Mouse (Mus musculus) intestine, postnatal 0 days (tissue): ENCODE measurements at regions not wholly inside any gene's neighbourhood (a gene's known extent, or its start where the extent isn't known, plus 50 kb on each side); places are given as distances from the start of the nearest gene placed in this dataset.

Experiments used
- ATAC-seq: fragments of 200-750 bp; cut with Nextera tagmentation; 2 replicates; pipeline ENCODE4 v1.8.0; 2017; ENCODE audit warnings: mild to moderate bottlenecking, moderate TSS enrichment, moderate library complexity
- H3K27ac ChIP-seq: fragments of 300-500 bp; sonication (generic); 2 replicates; pipeline ENCODE4 v1.5.1; 2014; ENCODE audit warnings: mild to moderate bottlenecking, low read depth, low read length, moderate library complexity
- H3K27me3 ChIP-seq: fragments of 300-500 bp; sonication (generic); replicated peaks from 2 replicates; pipeline ENCODE4 v1.6.1; 2014; ENCODE audit warnings: low read length, mixed read lengths; ENCODE audit not compliant: control insufficient read depth, insufficient read depth
- H3K36me3 ChIP-seq: fragments of 300-500 bp; sonication (generic); 2 replicates; pipeline ENCODE4 v1.6.1; 2014; ENCODE audit warnings: mild to moderate bottlenecking, moderate library complexity; ENCODE audit not compliant: control insufficient read depth, insufficient read depth
- H3K4me1 ChIP-seq: fragments of 300-500 bp; sonication (generic); replicated peaks from 2 replicates; pipeline ENCODE4 v1.6.1; 2014; ENCODE audit warnings: antibody characterized with exemption, low read length, mixed read lengths; ENCODE audit not compliant: control insufficient read depth, insufficient read depth
- H3K4me2 ChIP-seq: fragments of 300-500 bp; sonication (generic); replicated peaks from 2 replicates; pipeline ENCODE4 v1.6.1; 2014; ENCODE audit warnings: low read depth, mild to moderate bottlenecking, moderate library complexity
- H3K4me3 ChIP-seq: fragments of 300-500 bp; sonication (generic); 2 replicates; pipeline ENCODE4 v1.5.1; 2014; ENCODE audit warnings: low read depth, low read length
- H3K9ac ChIP-seq: fragments of 300-500 bp; sonication (generic); 2 replicates; pipeline ENCODE4 v1.6.1; 2014; ENCODE audit warnings: mild to moderate bottlenecking, low read depth, low read length
- H3K9me3 ChIP-seq: fragments of 300-500 bp; sonication (generic); 2 replicates; pipeline ENCODE4 v1.6.1; 2016; ENCODE audit warnings: mixed run types; ENCODE audit not compliant: control insufficient read depth
- CTCF ChIP-seq: sonication (generic); IDR thresholded peaks from 2 replicates; pipeline ENCODE4 v1.5.1; 2016; ENCODE audit warnings: low read depth, mild to moderate bottlenecking, control low read depth, antibody characterized with exemption, moderate library complexity
- WGBS: fragments of 180-500 bp; shearing (Covaris S2); extraction: QIAGEN DNeasy Blood & Tissue Kit; methylation state at CpG from one replicate; pipeline ENCODE4 v1.1.7; 2014; 5-methylcytosine and 5-hydroxymethylcytosine counted together

- Histone ChIP-seq H3K9ac (no peak overlapping the region), H3K4me3 (no peak overlapping the region), H3K4me2 (no peak overlapping the region), H3K36me3 (no peaks in the 10 kb centered on the region), H3K27me3 (no peaks in the 10 kb centered on the region), H3K9me3 (no peaks in the 10 kb centered on the region), H3K4me1 (no peaks in the 10 kb centered on the region), H3K27ac (no peak overlapping the region)
- no peak for TF ChIP-seq CTCF
- ATAC-seq, result no peak
- 79% methylated on average over 2 of the region's 2 CpGs for WGBS
These were observed 329.0 kb upstream of the Pbx1 start for GRCm38 (mm10) chr1:168761095-168761494.

- Histone ChIP-seq H3K9me3 (no peaks in the 10 kb centered on the region), H3K4me3 (no peak overlapping the region), H3K36me3 (no peaks in the 10 kb centered on the region), H3K27me3 (no peaks in the 10 kb centered on the region), H3K4me1 (no peaks in the 10 kb centered on the region), H3K9ac (no peak overlapping the region), H3K4me2 (no peak overlapping the region), H3K27ac (no peak overlapping the region)
- no peak for TF ChIP-seq CTCF
- ATAC-seq, result no peak
- WGBS, result 55% methylated on average over 1 of the region's 1 CpGs
These were observed 328.2 kb upstream of the Pbx1 start for GRCm38 (mm10) chr1:168760239-168760638.

DNA sequence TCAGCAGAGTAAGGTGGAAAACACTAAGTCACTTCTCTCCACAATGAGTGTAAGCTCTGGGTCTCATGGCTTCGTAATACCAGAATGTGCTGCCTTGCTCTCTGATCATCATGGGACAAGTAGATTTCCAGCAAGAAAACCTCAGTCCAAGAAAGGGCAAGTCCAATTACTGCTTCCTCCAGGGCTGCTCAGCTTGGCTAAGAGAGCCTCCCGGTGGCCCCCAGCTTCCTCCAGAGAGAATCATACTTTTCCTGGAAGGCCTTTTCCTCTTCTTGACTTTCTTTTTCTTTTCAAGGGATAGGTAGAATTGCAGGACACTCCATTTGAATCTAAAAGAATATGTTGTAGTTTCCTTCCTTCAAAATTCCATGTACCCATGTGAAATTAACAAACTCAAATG lies 326.8 kb upstream of the Pbx1 start:
- no peaks in the 10 kb centered on the region for H3K36me3 ChIP-seq
- H3K9me3 ChIP-seq, result no peaks in the 10 kb centered on the region
- no peak overlapping the region for H3K4me3 ChIP-seq
- H3K9ac ChIP-seq, result no peak overlapping the region
- TF ChIP-seq CTCF, result peak; percentile 63
- H3K4me1 ChIP-seq, result no peaks in the 10 kb centered on the region
- no peak overlapping the region for H3K4me2 ChIP-seq
- no peaks in the 10 kb centered on the region for H3K27me3 ChIP-seq
- no peak overlapping the region for H3K27ac ChIP-seq
- 64% methylated on average over 2 of the region's 2 CpGs for WGBS
- ATAC-seq, result no peak

- H3K9ac ChIP-seq, result no peak overlapping the region
- TF ChIP-seq CTCF, result no peak
- no peaks in the 10 kb centered on the region for H3K27me3 ChIP-seq
- no peak overlapping the region for H3K4me3 ChIP-seq
- no peaks in the 10 kb centered on the region for H3K36me3 ChIP-seq
- H3K4me1 ChIP-seq, result no peaks in the 10 kb centered on the region
- WGBS, result 73% methylated on average over 7 of the region's 7 CpGs
- H3K9me3 ChIP-seq, result no peaks in the 10 kb centered on the region
- no peak overlapping the region for H3K4me2 ChIP-seq
- no peak overlapping the region for H3K27ac ChIP-seq
- no peak for ATAC-seq
These were observed 322.1 kb upstream of the Pbx1 start for GRCm38 (mm10) chr1:168754196-168754595.

DNA sequence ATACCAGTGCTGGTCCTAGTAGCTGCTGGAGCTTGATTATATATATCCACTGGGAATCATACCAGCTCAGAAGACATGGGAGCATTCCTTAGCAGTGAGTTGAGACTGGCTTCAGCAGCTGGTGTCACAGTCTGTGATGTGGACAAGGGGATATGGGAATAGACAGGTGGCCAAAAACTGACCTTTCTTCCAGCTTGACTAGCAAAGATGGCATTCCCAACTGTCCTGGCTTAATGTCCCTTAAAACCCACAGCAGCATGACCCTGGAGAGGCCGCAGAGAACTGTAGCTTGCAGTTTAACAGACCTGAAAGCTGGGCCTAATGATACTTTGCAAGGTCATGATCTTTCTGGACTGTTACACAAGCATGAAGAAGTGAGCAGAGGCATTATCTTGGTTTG lies 311.4 kb upstream of the Pbx1 start:
- no peak overlapping the region for H3K4me3 ChIP-seq
- no peak for TF ChIP-seq CTCF
- H3K9me3 ChIP-seq, result no peaks in the 10 kb centered on the region
- 88% methylated on average over 1 of the region's 1 CpGs for WGBS
- H3K4me2 ChIP-seq, result no peak overlapping the region
- no peak for ATAC-seq
- H3K27me3 ChIP-seq, result no peaks in the 10 kb centered on the region
- H3K27ac ChIP-seq, result no peak overlapping the region
- H3K36me3 ChIP-seq, result no peaks in the 10 kb centered on the region
- H3K9ac ChIP-seq, result no peak overlapping the region
- H3K4me1 ChIP-seq, result no peaks in the 10 kb centered on the region

DNA sequence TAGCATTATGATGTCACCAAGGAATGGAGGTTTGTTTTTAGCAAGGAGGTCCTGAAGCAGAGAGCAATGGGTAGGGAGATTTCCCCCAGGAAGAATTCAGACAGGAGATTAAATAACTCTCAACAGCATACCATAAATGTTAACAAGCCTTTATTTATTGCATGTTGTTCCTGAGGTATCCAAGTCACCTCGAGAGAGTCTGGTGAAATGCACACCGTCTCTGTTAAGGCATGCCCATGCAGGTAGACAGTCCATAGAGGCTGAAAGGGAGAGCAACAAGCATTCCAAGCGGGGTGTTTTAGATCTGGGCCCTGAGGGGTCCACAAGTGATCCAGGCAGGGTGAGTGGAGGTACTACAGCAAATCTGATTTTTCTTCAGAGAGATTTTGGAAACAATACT lies 305.9 kb upstream of the Pbx1 start:
- no peaks in the 10 kb centered on the region for H3K4me1 ChIP-seq
- H3K36me3 ChIP-seq, result no peaks in the 10 kb centered on the region
- no peak overlapping the region for H3K9ac ChIP-seq
- H3K27me3 ChIP-seq, result no peaks in the 10 kb centered on the region
- 45% methylated on average over 3 of the region's 3 CpGs for WGBS
- H3K9me3 ChIP-seq, result no peaks in the 10 kb centered on the region
- no peak overlapping the region for H3K4me3 ChIP-seq
- no peak for TF ChIP-seq CTCF
- no peak overlapping the region for H3K4me2 ChIP-seq
- no peak overlapping the region for H3K27ac ChIP-seq
- peak; percentile 60 for ATAC-seq

- peak; percentile 97 for ATAC-seq
- TF ChIP-seq CTCF, result no peak
- WGBS, result 47% methylated on average over 7 of the region's 7 CpGs
- Histone ChIP-seq H3K27ac (no peak overlapping the region), H3K27me3 (no peaks in the 10 kb centered on the region), H3K4me3 (no peak overlapping the region), H3K4me1 (no peaks in the 10 kb centered on the region), H3K9ac (no peak overlapping the region), H3K36me3 (no peaks in the 10 kb centered on the region), H3K4me2 (no peak overlapping the region), H3K9me3 (no peaks in the 10 kb centered on the region)
These were observed 305.3 kb upstream of the Pbx1 start for GRCm38 (mm10) chr1:168737277-168737863.
